Comparison of ENCODE assay signal across 12 mouse cellular contexts in the genomic region with DNA sequence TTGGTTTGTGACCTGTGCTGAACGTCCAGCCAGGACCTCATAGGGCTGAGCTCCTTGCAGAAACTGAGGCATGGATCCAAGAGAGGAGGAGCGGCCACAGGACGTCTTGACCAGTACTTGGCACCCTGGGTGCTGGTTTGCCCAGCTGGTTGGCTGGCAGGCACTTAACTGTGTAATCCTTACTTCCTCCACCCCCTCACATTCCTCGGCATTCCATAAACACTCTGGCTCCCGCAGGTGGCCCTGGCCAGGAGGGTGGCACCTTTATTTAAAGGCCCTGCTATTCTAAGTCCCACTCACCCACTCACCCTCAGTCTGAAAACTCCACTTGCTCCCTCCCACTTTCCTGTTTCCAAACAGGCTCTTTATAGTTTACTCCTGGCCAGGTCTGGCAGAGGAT. TPM values are rescaled to one million over a fixed set of nuclear protein-coding genes. Genes with fewer than 3 reads are reported as not detected.
DNase-seq lines count a peak whose midpoint lies in the region; ATAC-seq and TF ChIP-seq lines count a peak whose summit lies in the region.
"Had no signal": no experiment of that assay in that cellular context is flagged by ENCODE, and none has a peak within 500 bp of the region (broad histone marks: within the 10 kb centered on the region; RNA-seq: fewer than 3 reads in every experiment).

No protein-coding gene starts in this region.

- H3K36me3 ChIP-seq in lung, postnatal 0 days (ENCODE audit: insufficient read depth, low read length): no peaks in the 10 kb centered on the region
- H3K36me3 ChIP-seq: embryonic facial prominence, embryonic 13.5 days; heart, embryonic 10.5 days; liver, embryonic 15.5 days had no signal

- H3K27ac ChIP-seq in lung, postnatal 0 days (ENCODE audit: low read length): peak overlapping the region; percentile 52
- H3K27ac ChIP-seq: embryonic facial prominence, embryonic 13.5 days; heart, embryonic 10.5 days; liver, embryonic 15.5 days had no signal

- ATAC-seq in lung, postnatal 0 days: peak; percentile 95
- ATAC-seq: forebrain, postnatal 0 days had no signal

- no peak overlapping the region for H3K4me2 ChIP-seq in lung, postnatal 0 days (replicated peaks; ENCODE audit: low read depth, low read length)
- H3K4me2 ChIP-seq: embryonic facial prominence, embryonic 13.5 days; liver, embryonic 15.5 days had no signal

- DNase-seq in adrenal gland, postnatal 14 days: peak; percentile 62
- no peak for DNase-seq in adrenal gland, adult 8-10 months
- peak; percentile 32 for DNase-seq in 3T3-L1 (ENCODE audit: low read depth, low spot score)
- DNase-seq in kidney, adult 9 months: peak; percentile 79
- peak; percentile 92 for DNase-seq in lung, postnatal 0 days (ENCODE audit: low spot score)
- no peak for DNase-seq in thymus, adult 18-20 months
- DNase-seq in thymus, postnatal 14 days: no peak
- DNase-seq in spleen, adult 12 weeks (ENCODE audit: low spot score): no peak
- DNase-seq: forebrain, postnatal 0 days had no signal

- H3K9me3 ChIP-seq in lung, postnatal 0 days (ENCODE audit: low read length): no peaks in the 10 kb centered on the region
- H3K9me3 ChIP-seq: embryonic facial prominence, embryonic 13.5 days; heart, embryonic 10.5 days; liver, embryonic 15.5 days had no signal

- no peaks in the 10 kb centered on the region for H3K27me3 ChIP-seq in lung, postnatal 0 days (replicated peaks; ENCODE audit: insufficient read depth, low read length)
- H3K27me3 ChIP-seq: embryonic facial prominence, embryonic 13.5 days had no signal

- TF ChIP-seq EP300 in lung, postnatal 0 days (IDR thresholded peaks at IDR 0.05): peak; percentile 81

- no peak overlapping the region for H3K9ac ChIP-seq in lung, postnatal 0 days (replicated peaks; ENCODE audit: low read depth)
- H3K9ac ChIP-seq: embryonic facial prominence, embryonic 13.5 days; forebrain, postnatal 0 days; liver, embryonic 15.5 days had no signal

- H3K4me3 ChIP-seq in lung, postnatal 0 days (ENCODE audit: low read depth, low read length): no peak overlapping the region
- H3K4me3 ChIP-seq: embryonic facial prominence, embryonic 13.5 days; heart, embryonic 10.5 days; liver, embryonic 15.5 days had no signal

- TF ChIP-seq CTCF in lung, postnatal 0 days (IDR thresholded peaks at IDR 0.05): no peak

- no peaks in the 10 kb centered on the region for H3K4me1 ChIP-seq in lung, postnatal 0 days (ENCODE audit: insufficient read depth, low read depth, low read length)
- H3K4me1 ChIP-seq: embryonic facial prominence, embryonic 13.5 days had no signal

- WGBS in lung, postnatal 0 days: 16% methylated on average over 5 of the region's 5 CpGs

RNA-seq across cellular contexts. Expression of a gene that starts 17.2 kb away (rescaled TPM):
- 0.41 TPM in 1 of 2 replicates, not detected in the other for total RNA-seq in adrenal gland, postnatal 14 days (2021)
- total RNA-seq in adrenal gland, adult 8-10 months (2022): under 1 TPM in 3 of 4 experiments, not detected in 1; 0.15 to 0.86 (median 0.83) TPM
- polyA plus RNA-seq in lung, postnatal 0 days (2015; fragmentation: Nextera tagmentation; extraction: Ambion mirVana): 4.4 and 4.6 TPM in 2 replicates

RNA-seq across cellular contexts. Expression of a gene that starts 58.2 kb away (rescaled TPM):
- 11.0 and 12.3 TPM in 2 replicates for total RNA-seq in adrenal gland, postnatal 14 days (2021)
- 10 to 100 TPM in 2 of 4 experiments, 1 to 10 TPM in 2; 8.5 to 14.1 (median 10.5) TPM for total RNA-seq in adrenal gland, adult 8-10 months (2022)
- polyA plus RNA-seq in lung, postnatal 0 days (2015; fragmentation: Nextera tagmentation; extraction: Ambion mirVana): 16.4 and 17.2 TPM in 2 replicates

Comparison
In these comparisons a context has a peak if more than half of its experiments do, and no peak if none do; other contexts are left out.
1. DNase-seq: peak in adrenal gland, postnatal 14 days (single experiment), 3T3-L1 (single experiment), kidney, adult 9 months (single experiment) and lung, postnatal 0 days (single experiment); none in adrenal gland, adult 8-10 months (single experiment), thymus, adult 18-20 months (0 of 2), thymus, postnatal 14 days (single experiment) and spleen, adult 12 weeks (single experiment).